Mouse (Mus musculus): ENCODE data around the gene Parp1.

The Parp1 gene

DNA sequence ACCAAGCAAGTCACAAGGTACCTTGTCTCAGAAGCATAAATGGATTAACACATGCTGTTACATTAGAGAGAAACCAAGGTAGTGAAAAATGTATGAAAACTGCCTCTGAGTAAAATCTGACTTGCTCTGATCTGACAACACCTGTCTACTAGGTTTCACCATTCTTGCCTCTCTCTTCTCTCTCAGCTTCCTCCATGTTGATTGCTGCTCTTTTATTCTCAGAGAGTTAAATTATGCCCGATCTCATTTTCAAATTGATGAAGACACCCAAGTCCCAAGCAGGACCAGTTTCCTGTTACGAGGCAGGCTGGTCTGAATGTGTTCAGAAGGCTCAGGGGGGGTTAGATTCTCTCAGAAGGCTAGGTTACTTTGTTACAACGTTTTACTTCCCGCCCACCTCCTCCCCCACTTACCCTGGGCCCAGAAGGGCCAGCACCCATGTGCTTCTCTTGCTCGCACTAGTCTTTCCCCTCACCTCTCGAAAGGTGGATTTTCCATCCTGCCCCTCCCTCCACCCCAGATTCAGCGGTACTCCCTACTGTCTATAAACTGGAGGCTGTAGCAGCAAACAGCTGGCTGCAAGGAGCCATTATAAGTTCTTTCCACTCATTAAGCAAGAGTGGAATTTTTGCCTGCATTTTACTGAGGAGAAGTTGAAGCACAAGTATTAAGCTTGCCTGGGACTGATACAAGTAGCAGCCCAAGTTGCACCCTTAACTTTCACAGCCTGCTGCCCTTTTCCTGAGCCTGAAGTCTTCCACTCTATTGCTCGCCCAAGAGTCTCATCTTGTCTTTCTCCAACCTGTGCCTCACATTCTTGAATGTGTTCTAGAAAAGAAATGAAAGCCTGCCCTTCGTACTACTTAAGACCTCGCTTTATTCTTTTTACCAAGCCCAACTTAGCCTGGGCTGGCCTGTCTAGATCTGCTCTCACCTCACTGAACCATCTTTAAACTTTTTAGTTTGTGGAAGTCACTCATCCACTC lies 71.0 kb downstream of the Parp1 start:
- DNase-seq, result no peak

DNA sequence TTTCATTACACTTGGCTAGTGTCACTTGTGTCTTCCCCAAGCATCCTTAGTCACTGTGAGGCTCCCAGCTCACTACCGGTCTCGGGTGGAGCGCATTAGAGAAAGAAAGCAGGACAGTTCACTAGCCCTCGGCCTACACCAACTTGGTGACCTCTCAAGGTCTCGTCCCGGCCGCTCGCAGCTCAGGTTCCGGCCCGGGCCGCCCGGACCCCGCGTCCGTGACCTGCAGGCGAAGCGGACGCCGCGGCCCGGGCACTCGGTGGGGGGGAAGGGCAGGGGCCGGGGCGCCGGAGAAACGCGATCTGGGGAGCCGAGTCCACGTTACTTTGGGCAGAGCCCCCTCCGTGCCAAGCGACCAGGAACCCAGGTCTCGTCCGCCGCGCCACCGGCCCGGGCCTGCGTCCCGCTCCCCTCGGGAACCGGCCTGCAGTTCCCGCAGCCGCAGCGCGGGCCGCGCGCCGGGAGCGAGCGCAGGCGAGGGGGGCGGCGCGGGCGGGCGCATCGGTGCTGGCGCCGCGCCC lies 71.9 kb downstream of the Parp1 start:
- no peak for DNase-seq

DNA sequence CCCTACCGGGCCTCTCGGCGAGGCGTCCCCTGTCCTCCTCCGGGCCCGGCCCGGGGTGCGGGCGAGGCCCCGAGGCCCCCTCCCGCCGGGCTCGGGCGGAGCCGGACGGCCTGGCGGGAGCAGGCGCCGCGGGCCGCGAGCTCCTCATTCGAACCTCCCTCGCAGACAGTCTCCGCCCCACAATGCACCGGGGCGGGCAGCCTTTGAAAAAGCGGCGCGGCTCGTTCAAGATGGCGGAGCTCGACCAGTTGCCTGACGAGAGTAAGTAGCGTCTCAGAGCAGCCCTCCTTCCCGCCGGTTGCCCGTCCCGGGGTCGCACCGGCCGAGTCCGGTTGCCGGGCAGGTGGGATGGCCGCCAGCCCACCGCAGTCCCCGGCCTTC lies 72.4 kb downstream of the Parp1 start, which contains the start of gene Lin9:
Gene Lin9 (plus strand): TSS at position 14 of the 381 bp plus-strand sequence.
- DNase-seq, result peak; percentile 87

DNA sequence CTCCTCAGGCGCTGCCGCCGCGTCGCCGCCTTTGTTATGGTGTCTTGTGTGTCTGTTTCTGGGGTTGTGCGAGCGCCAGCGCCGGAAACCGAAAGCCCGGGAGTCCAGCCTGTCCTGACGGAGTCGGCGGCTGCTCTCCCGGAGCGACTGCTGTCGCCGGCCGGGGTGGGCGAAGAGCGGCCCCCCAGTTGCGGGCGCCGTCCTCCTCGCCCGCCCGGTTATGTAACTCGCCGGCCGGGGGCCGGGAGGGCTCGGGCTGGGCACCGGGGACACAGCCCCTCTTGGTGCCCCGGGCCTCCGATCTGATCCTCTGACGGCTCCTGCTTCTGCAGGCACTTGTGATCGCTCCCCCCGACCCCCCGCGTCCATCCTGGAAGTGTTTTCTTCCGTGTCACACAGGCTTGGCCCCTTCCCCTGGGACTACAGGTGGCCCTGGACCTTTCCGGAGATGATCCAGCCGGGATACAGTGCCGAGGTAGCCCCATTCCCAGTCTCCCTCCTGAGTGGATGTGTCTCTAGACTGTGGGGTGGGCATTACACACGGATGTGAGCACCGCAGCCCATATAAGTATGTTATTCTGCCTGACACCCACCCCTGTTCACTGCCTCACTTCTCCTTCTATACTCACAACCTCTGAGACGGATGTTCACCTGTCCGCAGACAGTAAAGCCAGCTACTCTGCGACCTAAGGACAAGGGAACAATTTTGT lies 72.9 kb downstream of the Parp1 start:
- DNase-seq, result peak; percentile 22

DNA sequence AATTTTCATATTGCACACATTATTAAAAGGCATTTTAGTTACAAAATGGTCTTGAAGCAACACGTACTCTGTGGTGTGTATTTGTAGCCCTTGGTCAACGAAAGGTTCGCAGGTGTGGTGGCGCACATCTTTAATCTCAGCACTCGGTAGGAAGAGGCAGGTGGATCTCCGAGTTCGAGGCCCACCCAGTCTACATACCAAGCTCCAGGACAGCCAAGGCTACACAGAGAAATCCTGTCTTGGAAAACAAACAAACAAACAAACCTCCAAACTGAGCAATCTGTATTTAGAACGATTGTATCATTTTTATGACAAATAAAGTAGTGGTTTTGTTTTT lies 73.5 kb downstream of the Parp1 start:
- no peak for DNase-seq

Data from cerebellum, adult 8-10 months (tissue).